Mouse (Mus musculus): ENCODE data around the gene Prpf4b.
"Not testable (repeated sequence)": the region's sequence is repeated elsewhere in the genome, so short reads cannot be mapped to it uniquely, and the experiment has no call there.

Gene Prpf4b

GRCm38 (mm10) chr13:34934931-34935644 lies 60.0 kb downstream of the Prpf4b start:
- no peak for DNase-seq (ENCODE audit: inconsistent age in 2 of 2, low spot score in 1 of 2)

- DNase-seq (ENCODE audit: inconsistent age in 2 of 2, low spot score in 1 of 2), result no peak
Observed at GRCm38 (mm10) chr13:34942370-34942769, 67.3 kb downstream of the Prpf4b start.

- DNase-seq (ENCODE audit: inconsistent age in 2 of 2, low spot score in 1 of 2), result not testable (repeated sequence)
Observed at GRCm38 (mm10) chr13:34951437-34951836, 76.3 kb downstream of the Prpf4b start.

Measured in adrenal gland, adult (tissue).